14 mouse cellular contexts compared by ENCODE assay signal in genomic region chr1:172433851-172434165, GRCm38 (mm10). TPM values are rescaled to one million over a fixed set of nuclear protein-coding genes. Genes with fewer than 3 reads are reported as not detected.
"Had no signal": no experiment of that assay in that cellular context is flagged by ENCODE, and none has a peak within 500 bp of the region (broad histone marks: within the 10 kb centered on the region; RNA-seq: fewer than 3 reads in every experiment).

No protein-coding gene starts in this region.

- H3K9ac ChIP-seq: liver, embryonic 15.5 days; midbrain, embryonic 15.5 days; neural tube, embryonic 12.5 days had no signal

- H3K4me3 ChIP-seq: left cerebral cortex, adult 2 months; limb, embryonic 10.5 days; liver, embryonic 15.5 days; midbrain, embryonic 15.5 days; neural tube, embryonic 12.5 days had no signal

- H3K36me3 ChIP-seq: limb, embryonic 10.5 days; liver, embryonic 15.5 days; midbrain, embryonic 15.5 days; neural tube, embryonic 12.5 days had no signal

- H3K4me2 ChIP-seq: liver, embryonic 11.5 days; liver, embryonic 15.5 days; midbrain, embryonic 15.5 days; neural tube, embryonic 12.5 days had no signal

- H3K9me3 ChIP-seq: limb, embryonic 10.5 days; liver, embryonic 15.5 days; midbrain, embryonic 15.5 days; neural tube, embryonic 12.5 days had no signal

- H3K4me1 ChIP-seq: liver, embryonic 15.5 days; midbrain, embryonic 15.5 days; neural tube, embryonic 12.5 days had no signal

- H3K27me3 ChIP-seq: liver, embryonic 15.5 days; midbrain, embryonic 15.5 days; neural tube, embryonic 12.5 days had no signal

- ATAC-seq: lung, postnatal 0 days; midbrain, embryonic 15.5 days had no signal

- DNase-seq: lung, adult 2 months; lung, postnatal 36 days; retina, postnatal 1 day; right cerebral cortex, postnatal 4 days; thymus, adult 18-20 months; thymus, postnatal 14 days had no signal

- H3K27ac ChIP-seq: left cerebral cortex, adult 2 months; limb, embryonic 10.5 days; liver, embryonic 15.5 days; midbrain, embryonic 15.5 days; neural tube, embryonic 12.5 days had no signal

RNA-seq across cellular contexts. Expression of gene Slamf9, which starts 41.4 kb away (rescaled TPM):
- total RNA-seq: layer of hippocampus, postnatal 25 days had no signal
